Mouse (Mus musculus) ZHBTc4 (cell line): ENCODE data around the gene Pecr.

Source experiments
- DNase-seq: peaks from one replicate; pipeline ENCODE4 v3.0.0-alpha.2; 2011; ENCODE audit warnings: low read depth, low spot score

The Pecr gene

DNA sequence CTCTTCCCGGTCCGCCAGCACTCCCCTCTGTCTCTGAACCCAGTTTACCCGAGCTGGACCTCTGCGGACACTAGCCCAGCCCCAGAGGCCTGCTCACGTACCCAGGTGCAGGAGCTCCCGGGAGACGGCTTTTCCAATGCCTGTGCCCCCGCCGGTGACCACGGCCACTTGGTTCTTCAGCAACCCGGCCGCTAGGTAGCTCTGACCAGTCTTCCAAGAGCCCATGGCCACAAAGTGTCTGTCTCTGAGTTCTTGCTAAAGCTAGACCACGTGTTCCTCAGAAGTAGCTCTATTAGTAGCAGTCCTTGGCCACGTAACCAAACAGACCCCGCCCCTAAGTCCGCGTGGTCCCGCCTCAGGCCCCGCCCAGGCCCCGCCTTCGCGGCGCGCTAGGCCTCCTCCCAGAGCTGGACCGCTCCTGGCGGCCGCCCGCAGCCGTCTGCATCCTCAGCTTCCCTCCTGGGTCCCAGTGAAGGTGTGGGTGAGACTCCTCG is at the start of gene Pecr, which contains the start of gene Tmem169:
Pecr (minus strand) TSS at position 323 of the 494 bp plus-strand sequence.
Tmem169 (plus strand) TSS at position 378 of the 494 bp plus-strand sequence.
- peak; percentile 96 for DNase-seq

DNA sequence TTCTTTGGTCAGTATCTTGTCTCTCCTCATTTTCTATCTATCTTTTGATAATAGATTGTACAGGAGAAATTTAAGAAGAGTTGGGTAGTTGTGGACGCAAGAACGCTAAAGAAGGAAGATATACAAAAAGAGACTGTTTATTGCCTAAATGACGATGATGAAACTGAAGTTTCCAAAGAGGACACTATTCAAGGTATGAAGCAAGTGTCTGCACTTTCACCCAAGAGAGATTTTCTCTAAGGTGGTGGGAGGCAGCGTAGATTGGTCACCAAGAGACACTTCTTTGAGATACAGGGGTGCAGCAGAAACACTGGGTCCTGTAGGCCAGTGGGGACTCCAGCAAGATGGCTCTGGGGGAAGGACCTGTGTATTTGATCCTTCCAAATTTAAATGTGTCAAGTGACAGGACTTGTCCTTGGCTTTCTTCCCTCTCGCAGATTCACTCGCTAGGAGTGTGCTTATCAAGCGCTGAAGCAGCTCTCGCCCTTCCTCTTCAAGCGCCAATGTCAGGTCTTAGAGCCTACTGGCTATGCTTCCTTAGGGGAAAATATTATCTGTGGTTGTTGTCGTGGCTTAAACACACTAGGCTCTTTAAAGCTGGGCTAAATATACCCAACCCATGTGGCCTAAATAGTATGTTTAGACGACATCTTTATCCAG is 42.2 kb upstream of the Pecr start:
- DNase-seq: no peak

DNA sequence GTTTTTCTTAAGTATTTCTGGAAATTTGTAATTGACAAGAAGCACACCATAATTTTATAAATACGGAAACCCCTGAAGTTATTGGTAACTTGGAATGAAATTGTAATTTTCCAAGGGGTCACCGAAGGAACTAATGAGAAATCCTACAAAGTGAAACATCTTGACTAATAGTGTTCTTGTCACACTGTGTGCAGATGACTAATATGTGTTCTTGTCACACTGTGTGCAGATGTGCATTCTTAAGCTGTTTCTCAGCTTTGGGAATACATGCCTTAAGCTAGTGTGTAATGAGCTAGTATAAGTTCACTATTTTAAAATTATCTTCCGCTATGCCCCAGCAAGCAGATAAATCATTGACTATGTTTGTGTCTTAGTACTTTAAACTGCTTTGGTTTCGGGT is 39.1 kb upstream of the Pecr start:
- no peak for DNase-seq

DNA sequence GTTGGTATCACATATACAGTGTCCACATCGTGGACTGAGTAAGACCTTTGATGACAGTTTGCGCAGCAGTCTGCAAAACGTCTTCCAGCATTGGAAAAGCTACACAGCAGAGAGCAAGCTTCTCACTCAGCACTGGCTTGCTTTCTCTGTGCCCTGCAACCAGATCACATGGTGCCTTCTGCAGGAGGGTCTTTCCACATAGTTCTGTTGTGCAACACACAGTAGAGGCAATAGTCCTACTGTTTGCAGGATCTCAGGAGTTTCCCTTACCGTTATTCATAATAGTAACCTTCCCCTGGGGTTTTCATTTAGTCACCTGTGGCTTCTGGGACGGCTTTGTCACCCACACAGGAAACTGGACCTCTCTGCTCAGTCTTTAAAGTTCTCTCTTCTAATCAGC is 36.6 kb upstream of the Pecr start:
- DNase-seq: no peak

DNA sequence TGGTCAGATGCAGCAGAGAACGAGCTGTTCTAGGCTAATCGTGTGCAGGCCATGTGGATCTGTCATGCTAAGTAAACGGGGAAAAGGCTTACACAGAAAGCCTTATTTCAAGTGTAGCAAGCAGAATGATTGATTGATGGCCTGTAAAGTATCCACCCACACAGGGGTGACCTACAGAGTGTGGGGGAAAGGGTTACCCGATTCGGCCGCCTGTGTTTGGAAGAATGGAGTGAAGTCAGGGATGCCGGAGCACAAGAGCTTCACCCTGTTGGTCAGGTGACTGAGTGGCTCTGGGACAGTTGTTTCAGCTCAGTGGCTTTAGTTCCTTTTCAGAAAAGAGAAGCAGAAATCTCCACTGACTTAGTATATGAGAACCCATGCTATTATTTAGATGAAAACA is 32.8 kb upstream of the Pecr start:
- no peak for DNase-seq

DNA sequence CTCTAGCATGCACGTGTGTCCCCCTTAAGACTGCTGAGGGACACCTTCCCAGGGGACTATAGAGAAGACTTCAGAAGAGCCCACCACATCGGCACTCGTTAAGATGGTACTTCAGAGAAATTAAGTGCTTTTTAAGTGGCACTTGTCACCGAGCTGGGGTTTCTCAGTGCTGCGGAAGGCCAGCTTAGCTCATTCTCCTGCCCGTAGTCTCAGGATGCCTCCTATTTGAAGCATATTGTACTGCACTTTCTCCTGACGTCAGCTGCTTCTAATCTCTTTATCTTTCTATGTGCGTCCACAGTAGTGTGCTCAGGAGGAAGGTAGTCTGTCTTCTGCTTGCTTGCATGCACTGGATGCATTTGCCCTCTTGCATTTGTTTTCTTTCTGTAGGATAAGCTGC is 32.3 kb upstream of the Pecr start:
- no peak for DNase-seq

GRCm38 (mm10) chr1:72315447-72315846 is 31.3 kb upstream of the Pecr start:
- no peak for DNase-seq

GRCm38 (mm10) chr1:72313399-72314039 is 29.4 kb upstream of the Pecr start:
- peak; percentile 92 for DNase-seq

GRCm38 (mm10) chr1:72312701-72313398 is 28.7 kb upstream of the Pecr start:
- DNase-seq: peak; percentile 91

DNA sequence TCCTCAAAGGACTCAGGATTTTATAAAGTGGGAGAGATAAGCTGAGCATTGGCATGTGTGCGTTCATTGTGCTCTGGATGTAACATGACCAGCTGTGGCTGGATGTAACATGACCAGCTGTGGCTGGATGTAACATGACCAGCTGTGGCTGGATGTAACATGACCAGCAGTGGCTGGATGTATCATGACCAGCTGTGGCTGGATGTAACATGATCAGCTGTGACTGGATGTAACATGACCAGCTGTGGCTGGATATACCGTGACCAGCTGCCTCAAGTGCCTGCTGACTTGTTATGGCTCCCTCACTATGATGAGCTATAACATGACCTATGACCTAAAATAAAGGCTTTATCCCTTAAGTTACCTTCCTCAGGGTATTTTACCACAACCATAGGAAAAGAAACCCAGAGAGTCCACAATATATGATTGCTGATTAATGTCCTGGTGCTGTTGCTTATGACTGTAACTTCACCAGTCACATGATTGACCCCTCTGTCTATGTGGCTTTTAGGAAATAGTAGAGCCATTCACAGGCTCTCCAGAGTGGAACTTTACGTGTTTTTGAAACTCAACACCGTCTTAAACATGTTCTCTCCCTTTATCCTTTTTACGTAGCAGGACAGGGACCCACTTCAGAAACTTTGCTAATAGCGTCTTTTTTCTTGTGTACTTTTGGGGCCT is 25.8 kb upstream of the Pecr start:
- no peak for DNase-seq

DNA sequence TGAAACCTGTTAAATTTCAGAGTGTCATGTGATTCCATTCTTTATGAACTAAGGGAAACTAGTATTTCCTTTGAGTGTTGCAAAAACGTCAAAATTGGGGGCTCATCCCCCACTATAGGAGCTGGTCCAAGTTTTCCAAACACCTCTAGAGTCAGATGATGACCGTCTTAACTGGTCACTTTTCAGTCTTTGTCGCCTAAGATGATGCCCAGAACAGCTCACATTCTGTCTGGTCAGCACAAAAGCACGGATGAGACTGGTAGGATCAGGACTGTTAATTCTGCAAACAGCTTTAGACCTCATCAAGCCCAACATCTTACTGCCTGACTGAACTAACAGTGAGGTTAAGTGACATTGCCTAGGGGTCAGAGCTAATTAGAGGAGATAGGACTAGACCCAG is 24.8 kb upstream of the Pecr start:
- DNase-seq: no peak

GRCm38 (mm10) chr1:72307317-72307798 is 23.2 kb upstream of the Pecr start, which contains the start of gene Xrcc5:
Gene Xrcc5 (plus strand): TSS chr1:72307421.
- peak; percentile 99 for DNase-seq

GRCm38 (mm10) chr1:72306679-72307181 is 22.6 kb upstream of the Pecr start:
- DNase-seq: no peak

DNA sequence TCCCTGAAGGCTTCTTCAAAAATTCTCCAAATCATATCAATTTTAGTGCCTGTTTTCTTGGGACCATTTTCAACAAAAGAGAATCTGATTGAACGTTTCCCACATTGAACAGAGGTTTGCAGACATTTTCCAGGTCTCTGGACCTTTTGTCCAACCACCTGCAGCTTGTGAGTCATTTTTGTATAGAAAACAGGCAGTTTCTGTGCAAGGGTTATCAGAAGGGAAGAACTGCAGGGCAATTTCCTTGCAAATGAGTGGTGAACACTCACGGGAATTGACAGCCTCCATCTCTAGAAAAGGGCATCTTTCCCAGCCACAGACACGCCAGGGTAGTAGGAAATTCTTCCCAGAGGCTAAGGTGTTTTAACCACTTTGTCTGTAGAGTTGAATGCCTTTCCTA is 22.1 kb upstream of the Pecr start:
- DNase-seq: no peak

DNA sequence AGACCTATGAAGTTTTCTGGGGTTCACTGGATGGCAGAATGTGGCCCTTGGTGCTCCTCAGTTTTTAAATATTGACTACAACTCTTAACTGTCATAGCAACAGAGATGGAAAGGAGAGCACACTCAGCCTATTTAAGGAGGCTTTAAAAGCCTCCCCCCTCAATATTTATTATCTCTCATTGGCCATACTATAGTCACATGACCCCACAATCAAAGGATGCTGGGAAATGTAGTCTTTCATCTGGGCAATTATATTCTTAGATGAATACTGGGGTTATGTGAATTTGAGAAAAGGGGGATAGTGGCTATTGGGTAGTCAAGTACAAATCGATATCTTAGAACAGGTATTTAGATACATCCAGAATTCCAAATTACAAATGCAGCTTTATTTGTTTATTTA is 17.7 kb upstream of the Pecr start:
- DNase-seq: no peak

GRCm38 (mm10) chr1:72295746-72296145 is 11.6 kb upstream of the Pecr start:
- no peak for DNase-seq

DNA sequence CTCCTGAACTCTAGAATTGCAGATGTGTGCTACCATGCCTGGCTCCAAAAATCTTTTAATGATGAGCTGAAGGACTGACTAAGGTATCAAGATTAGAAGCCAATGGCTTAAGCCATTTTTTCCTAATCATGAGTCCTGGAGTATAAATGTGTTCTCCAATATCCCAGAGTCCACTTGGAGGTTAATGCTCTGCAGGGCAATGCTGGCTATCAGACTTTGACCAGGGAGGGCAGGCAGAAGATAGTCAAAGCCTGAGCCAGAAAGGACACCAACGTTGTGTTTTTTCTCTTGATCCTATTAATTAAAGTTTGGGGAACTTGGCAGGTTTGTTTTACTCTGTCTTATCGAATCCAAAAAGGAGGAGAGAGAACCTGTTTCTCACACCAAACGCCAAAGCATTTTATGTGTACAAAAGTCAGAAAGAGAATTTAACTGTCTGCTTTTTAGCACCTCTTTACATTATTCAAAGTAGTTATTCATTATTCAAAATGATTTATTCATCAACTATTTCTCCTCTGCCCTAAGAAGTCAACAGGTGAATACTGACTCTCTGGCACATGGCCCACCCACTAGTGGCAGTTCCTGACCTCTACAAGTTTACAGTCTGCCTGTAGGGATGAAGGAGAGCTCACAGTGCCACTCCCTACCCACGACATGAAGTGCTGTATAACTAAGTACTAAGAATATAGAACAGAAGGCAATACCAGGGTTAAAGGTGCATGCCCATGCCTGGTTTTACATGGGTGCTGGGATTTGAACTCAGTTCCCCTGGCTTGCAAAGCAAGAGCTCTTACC is 10.0 kb upstream of the Pecr start:
- DNase-seq: no peak

GRCm38 (mm10) chr1:72291925-72292324 is 7.8 kb upstream of the Pecr start:
- DNase-seq: no peak

DNA sequence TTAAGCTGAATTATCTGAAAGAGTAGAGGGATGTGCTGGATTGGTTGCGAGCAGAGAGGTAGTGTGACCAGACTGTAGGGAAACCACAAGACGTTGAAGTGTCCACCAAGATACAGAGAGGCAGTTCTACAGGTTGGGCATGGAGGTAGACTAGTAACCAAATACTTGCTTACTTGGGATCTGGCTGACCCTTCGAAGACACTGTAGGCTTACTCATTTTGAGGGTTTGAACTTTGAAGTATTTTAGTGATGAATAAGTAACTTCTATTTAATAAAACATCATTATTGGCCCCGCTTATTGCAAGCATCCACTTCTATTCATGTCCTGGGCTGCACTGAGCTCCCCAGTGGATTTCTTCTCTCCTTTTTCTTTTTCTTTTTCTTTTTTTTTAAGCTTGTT is 7.3 kb upstream of the Pecr start:
- DNase-seq: no peak

- no peak for DNase-seq
Measured at GRCm38 (mm10) chr1:72290896-72291295, 6.8 kb upstream of the Pecr start.
